Mouse (Mus musculus): Measurements from ENCODE around the gene Sec61a2. TPM values are rescaled to one million over a fixed set of nuclear protein-coding genes. Genes with fewer than 3 reads are reported as not detected.

The Sec61a2 gene
- total RNA-seq, 2 experiments from 2014 or later, result 8.9 to 22.7 TPM

Other genes starting within 250 kb of the Sec61a2 start
- 2.3 and 4.6 TPM in 2 replicates for gene Camk1d, start 180.9 kb downstream of the Sec61a2 start, total RNA-seq (2015; ENCODE audit: low replicate concordance)
- 1.5 and 4.3 TPM in 2 replicates for gene Camk1d, start 180.9 kb downstream of the Sec61a2 start, total RNA-seq (2017; ENCODE audit: low replicate concordance)
- gene Nudt5, start 50.4 kb downstream of the Sec61a2 start, total RNA-seq (2015; ENCODE audit: low replicate concordance), result 7.9 and 9.0 TPM in 2 replicates
- gene Nudt5, start 50.4 kb downstream of the Sec61a2 start, total RNA-seq (2017; ENCODE audit: low replicate concordance), result 6.8 and 17.8 TPM in 2 replicates
- 41.8 and 43.6 TPM in 2 replicates for gene Cdc123, start 50.3 kb downstream of the Sec61a2 start, total RNA-seq (2015; ENCODE audit: low replicate concordance)
- gene Cdc123, start 50.3 kb downstream of the Sec61a2 start, total RNA-seq (2017; ENCODE audit: low replicate concordance), result 62.3 and 80.2 TPM in 2 replicates
- not detected in 2 replicates for gene Gm13199, start 32.5 kb downstream of the Sec61a2 start, total RNA-seq (2015; ENCODE audit: low replicate concordance)
- gene Gm13199, start 32.5 kb downstream of the Sec61a2 start, total RNA-seq (2017; ENCODE audit: low replicate concordance), result not detected in 2 replicates
- 8.8 TPM in 1 of 2 replicates, not detected in the other for gene Dhtkd1, start 47.4 kb upstream of the Sec61a2 start, total RNA-seq (2015; ENCODE audit: low replicate concordance)
- gene Dhtkd1, start 47.4 kb upstream of the Sec61a2 start, total RNA-seq (2017; ENCODE audit: low replicate concordance), result 0.28 and 4.4 TPM in 2 replicates
- 19.0 and 20.4 TPM in 2 replicates for gene Upf2, start 56.0 kb upstream of the Sec61a2 start, total RNA-seq (2015; ENCODE audit: low replicate concordance)
- gene Upf2, start 56.0 kb upstream of the Sec61a2 start, total RNA-seq (2017; ENCODE audit: low replicate concordance), result 25.4 and 25.6 TPM in 2 replicates
- not detected in 2 replicates for gene Proser2, start 234.8 kb upstream of the Sec61a2 start, total RNA-seq (2015; ENCODE audit: low replicate concordance)
- gene Proser2, start 234.8 kb upstream of the Sec61a2 start, total RNA-seq (2017; ENCODE audit: low replicate concordance), result 0.28 TPM in 1 of 2 replicates, not detected in the other